Mouse (Mus musculus) olfactory bulb, adult 2 months (tissue): Measurements from ENCODE around the gene Vmn2r3.
"Not testable (repeated sequence)": the region's sequence is repeated elsewhere in the genome, so short reads cannot be mapped to it uniquely, and the experiment has no call there.

ENCODE experiments used
- CTCF ChIP-seq: fragments of 200-500 bp; IDR thresholded peaks from 2 replicates; pipeline ENCODE4 v1.5.1; 2012; ENCODE audit warnings: low read depth, mild to moderate bottlenecking, low read length, moderate library complexity; ENCODE audit not compliant: insufficient read depth
- POLR2A ChIP-seq: fragments of 200-500 bp; IDR thresholded peaks from 2 replicates; pipeline ENCODE4 v1.6.1; 2012; ENCODE audit warnings: mild to moderate bottlenecking, low read depth, low read length, moderate library complexity; ENCODE audit not compliant: insufficient read depth

DNA sequence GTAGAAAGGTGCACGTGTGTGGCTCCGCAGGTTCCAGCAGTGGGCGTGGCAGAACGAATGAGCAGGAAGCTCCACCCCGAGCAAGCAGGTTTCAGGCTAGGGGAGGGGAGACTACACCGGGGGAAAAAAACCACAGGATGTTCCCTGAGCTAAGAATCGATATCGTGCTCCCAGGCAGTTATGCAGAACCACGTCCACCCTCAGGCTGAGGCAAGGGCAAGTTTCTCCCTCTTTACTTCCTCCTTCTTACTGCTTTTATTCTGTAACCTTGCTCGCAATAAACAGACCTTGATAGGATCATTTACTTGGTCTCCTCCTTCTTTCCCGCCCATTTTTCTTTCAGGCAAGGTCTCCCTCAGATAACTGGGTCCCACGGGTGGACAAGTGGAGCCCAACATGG is 55.9 kb downstream of the Vmn2r3 start:
- TF ChIP-seq CTCF, POLR2A: not testable (repeated sequence)
